Mouse (Mus musculus): Measurements from ENCODE around the gene Tapbp. TPM values are rescaled to one million over a fixed set of nuclear protein-coding genes. Genes with fewer than 3 reads are reported as not detected.
"Not testable (repeated sequence)": the region's sequence is repeated elsewhere in the genome, so short reads cannot be mapped to it uniquely, and the experiment has no call there.

Gene Tapbp
- polyA plus RNA-seq, 1 experiment from 2014 or later = 102 TPM

DNA sequence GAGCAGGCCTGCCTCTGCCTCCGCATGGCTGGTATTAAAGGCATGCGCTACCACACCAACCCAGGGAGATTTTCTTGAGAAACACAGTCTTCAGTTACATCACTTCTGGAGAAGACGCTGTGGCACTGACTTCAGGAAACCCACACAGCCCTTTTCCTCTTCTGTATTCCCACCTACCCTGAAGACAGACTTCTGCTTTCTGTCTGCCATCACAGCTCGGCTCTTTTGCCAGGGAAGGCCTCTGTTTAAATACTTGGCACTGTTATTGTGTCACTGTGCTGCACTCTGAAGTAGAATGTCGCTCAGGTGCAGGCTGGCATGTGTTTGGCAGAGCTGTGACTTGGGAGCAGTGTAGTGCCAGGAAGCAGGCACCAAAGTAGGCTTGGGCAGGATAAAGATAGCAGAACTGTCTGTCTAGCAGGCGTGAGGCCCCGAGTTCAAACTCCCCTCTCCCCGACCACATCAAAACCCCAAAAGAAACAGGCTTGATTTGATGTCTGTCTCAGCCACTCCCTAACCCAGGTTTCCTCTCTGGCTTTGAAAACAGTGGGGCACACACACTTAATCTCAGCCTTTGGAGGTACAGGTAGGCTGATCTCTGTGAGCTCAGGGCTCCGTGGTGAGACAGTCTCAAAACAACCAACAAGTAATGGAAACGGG, 31.9 kb downstream of the Tapbp start:
- Histone ChIP-seq H3K9ac (ENCODE audit: low read depth, low read length) (no peak overlapping the region), H3K27me3 (replicated peaks; ENCODE audit: control insufficient read depth, insufficient read depth, low read length) (no peaks in the 10 kb centered on the region), H3K27ac (ENCODE audit: low read depth, low read length) (no peak overlapping the region), H3K4me3 (ENCODE audit: low read depth, low read length) (no peak overlapping the region), H3K9me3 (ENCODE audit: control insufficient read depth) (no peaks in the 10 kb centered on the region), H3K36me3 (ENCODE audit: control insufficient read depth, insufficient read depth) (peaks cover 37% of the 10 kb centered on the region), H3K4me2 (replicated peaks; ENCODE audit: low read depth) (no peak overlapping the region), H3K4me1 (replicated peaks; ENCODE audit: control insufficient read depth, insufficient read depth, low read length) (no peaks in the 10 kb centered on the region; the same call in 1 of the 2 replicates)
- no peak for TF ChIP-seq CTCF (IDR thresholded peaks at IDR 0.05; ENCODE audit: low read depth)
- 80% methylated on average over 10 of the region's 10 CpGs for WGBS
- no peak for ATAC-seq

- Histone ChIP-seq H3K36me3 (ENCODE audit: control insufficient read depth, insufficient read depth) (peaks cover 38% of the 10 kb centered on the region), H3K27me3 (replicated peaks; ENCODE audit: control insufficient read depth, insufficient read depth, low read length) (no peaks in the 10 kb centered on the region), H3K9ac (ENCODE audit: low read depth, low read length) (no peak overlapping the region), H3K4me1 (replicated peaks; ENCODE audit: control insufficient read depth, insufficient read depth, low read length) (no peaks in the 10 kb centered on the region; the same call in 1 of the 2 replicates), H3K4me2 (replicated peaks; ENCODE audit: low read depth) (peak overlapping the region; percentile 95), H3K27ac (ENCODE audit: low read depth, low read length) (no peak overlapping the region), H3K9me3 (ENCODE audit: control insufficient read depth) (no peaks in the 10 kb centered on the region), H3K4me3 (ENCODE audit: low read depth, low read length) (no peak overlapping the region)
- no peak for ATAC-seq
- no peak for TF ChIP-seq CTCF (IDR thresholded peaks at IDR 0.05; ENCODE audit: low read depth)
- WGBS = 75% methylated on average over 22 of the region's 22 CpGs
These were observed 32.6 kb downstream of the Tapbp start for GRCm38 (mm10) chr17:33948090-33948904.

DNA sequence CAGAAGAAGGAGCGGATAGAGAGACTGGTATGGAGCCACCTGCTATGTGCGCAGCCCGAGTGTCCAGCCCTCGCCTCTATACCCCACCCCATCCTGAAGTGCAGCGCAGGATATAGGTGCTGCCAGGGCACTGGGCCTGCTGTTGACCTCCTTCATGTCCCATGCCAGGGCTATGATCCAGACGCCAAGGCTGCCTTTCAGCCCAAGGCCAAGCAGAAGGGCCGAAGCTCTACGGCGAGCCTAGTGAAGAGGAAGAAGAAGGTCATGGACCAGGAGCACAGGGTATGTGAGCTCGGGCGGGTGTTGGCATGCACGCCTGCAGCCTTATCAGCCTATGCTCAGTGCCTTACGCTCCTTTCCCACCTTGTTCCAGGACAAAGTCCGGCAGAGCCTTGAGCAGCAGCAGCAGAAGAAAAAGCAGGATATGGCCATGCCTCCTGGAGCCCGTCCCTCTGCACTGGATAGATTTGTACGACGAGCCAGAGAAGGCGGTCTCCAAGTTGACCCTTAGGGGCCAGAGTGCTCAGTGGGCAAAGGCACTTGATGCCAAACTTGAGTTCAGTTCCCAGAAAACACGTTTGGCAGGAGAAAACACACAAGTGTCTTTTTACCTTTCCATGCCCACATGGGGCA, 33.3 kb downstream of the Tapbp start:
- 40% methylated on average over 19 of the region's 19 CpGs for WGBS
- 0 out of 2 replicates have a peak, but pooled peaks have one; percentile 2 for TF ChIP-seq CTCF (IDR thresholded peaks at IDR 0.05; ENCODE audit: low read depth)
- Histone ChIP-seq H3K9me3 (ENCODE audit: control insufficient read depth) (no peaks in the 10 kb centered on the region), H3K9ac (ENCODE audit: low read depth, low read length) (no peak overlapping the region), H3K27ac (ENCODE audit: low read depth, low read length) (peak overlapping the region; percentile 80), H3K4me3 (ENCODE audit: low read depth, low read length) (0 out of 2 replicates have a peak overlapping the region, but pooled peaks have one; percentile 51), H3K27me3 (replicated peaks; ENCODE audit: control insufficient read depth, insufficient read depth, low read length) (no peaks in the 10 kb centered on the region), H3K36me3 (ENCODE audit: control insufficient read depth, insufficient read depth) (peaks cover 33% of the 10 kb centered on the region), H3K4me1 (replicated peaks; ENCODE audit: control insufficient read depth, insufficient read depth, low read length) (no peaks in the 10 kb centered on the region; the same call in 1 of the 2 replicates), H3K4me2 (replicated peaks; ENCODE audit: low read depth) (peak overlapping the region; percentile 95)
- peak; percentile 72 for ATAC-seq

- H3K27ac ChIP-seq (ENCODE audit: low read depth, low read length) = peak overlapping the region; percentile 80
- H3K4me1 ChIP-seq (replicated peaks; ENCODE audit: control insufficient read depth, insufficient read depth, low read length) = peaks cover 4% of the 10 kb centered on the region; the same call in 1 of the 2 replicates
- 75% methylated on average over 10 of the region's 10 CpGs for WGBS
- no peaks in the 10 kb centered on the region for H3K27me3 ChIP-seq (replicated peaks; ENCODE audit: control insufficient read depth, insufficient read depth, low read length)
- peak overlapping the region; percentile 51 for H3K4me3 ChIP-seq (ENCODE audit: low read depth, low read length)
- no peak for ATAC-seq
- H3K36me3 ChIP-seq (ENCODE audit: control insufficient read depth, insufficient read depth) = peaks cover 28% of the 10 kb centered on the region
- H3K4me2 ChIP-seq (replicated peaks; ENCODE audit: low read depth) = peak overlapping the region; percentile 95
- peak overlapping the region; percentile 59; the same call in 1 of the 2 replicates for H3K9ac ChIP-seq (ENCODE audit: low read depth, low read length)
- TF ChIP-seq CTCF (IDR thresholded peaks at IDR 0.05; ENCODE audit: low read depth) = no peak
- no peaks in the 10 kb centered on the region for H3K9me3 ChIP-seq (ENCODE audit: control insufficient read depth)
These were observed 34.5 kb downstream of the Tapbp start for GRCm38 (mm10) chr17:33950131-33950625.

DNA sequence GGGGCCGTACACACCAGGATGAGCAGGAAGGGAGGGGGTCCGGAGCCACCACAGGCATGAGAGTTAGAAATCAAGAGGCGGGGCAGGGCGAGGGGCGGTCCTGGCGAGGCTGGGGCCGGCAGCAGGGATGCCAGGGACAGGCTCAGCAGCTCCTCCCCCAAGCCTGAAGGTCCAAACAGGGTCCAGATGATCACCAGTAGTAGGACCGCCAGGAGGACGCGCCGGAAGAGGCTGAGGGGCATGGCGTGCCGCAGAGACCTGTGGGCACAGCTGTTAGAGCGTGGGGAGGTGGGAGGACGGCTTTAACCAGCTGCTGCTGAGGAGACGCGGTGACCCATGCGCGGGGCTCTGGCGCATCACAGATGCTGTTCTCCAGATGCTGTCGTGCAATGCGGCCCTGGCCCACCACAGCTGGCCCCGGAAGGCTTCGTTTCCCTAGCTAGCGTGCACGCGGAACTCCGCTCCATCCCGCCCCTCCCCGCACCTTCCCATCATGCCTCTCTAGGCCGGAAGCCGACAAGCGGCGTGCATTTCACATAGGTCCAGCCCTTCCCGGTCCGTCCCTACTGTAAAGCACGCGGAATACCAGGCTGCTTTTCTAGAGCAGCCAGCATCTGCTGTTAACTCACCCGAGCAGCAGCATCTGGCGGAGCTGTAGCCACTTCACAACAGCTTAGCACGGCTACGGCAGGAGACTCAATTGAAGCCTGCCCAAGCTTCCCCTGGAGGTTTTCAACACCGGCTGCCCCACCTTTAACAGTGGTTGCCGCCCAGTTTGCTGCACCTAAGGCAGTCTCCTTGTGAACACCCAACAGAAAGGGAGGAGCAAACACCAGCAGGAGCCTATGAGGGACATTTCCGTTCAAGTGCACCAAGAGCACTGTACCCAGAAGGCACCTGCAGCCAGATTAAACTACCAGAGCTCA, 35.6 kb downstream of the Tapbp start, which contains the start of gene B3galt4:
Gene B3galt4 (minus strand): TSS at position 468 of the 926 bp plus-strand sequence.
- 1% methylated on average over 45 of the region's 45 CpGs for whole genome bisulfite sequencing

DNA sequence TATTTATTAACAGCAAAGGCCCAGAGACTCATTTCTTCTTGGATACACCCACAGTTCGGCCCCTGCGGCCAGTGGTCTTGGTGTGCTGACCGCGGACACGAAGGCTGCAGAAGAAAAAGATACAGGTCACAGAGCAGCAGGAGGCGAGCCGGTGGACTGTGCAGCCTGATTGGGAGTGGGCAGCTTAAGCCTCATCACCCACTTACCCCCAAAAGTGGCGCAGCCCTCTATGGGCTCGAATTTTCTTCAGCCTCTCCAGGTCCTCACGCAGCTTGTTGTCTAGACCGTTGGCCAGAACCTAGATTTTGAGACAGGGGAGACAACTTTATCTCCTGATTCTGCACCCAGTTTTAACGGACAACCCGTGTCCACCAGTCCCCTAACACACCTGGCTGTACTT, 36.3 kb downstream of the Tapbp start:
- not testable (repeated sequence) for H3K4me1 ChIP-seq (replicated peaks; ENCODE audit: control insufficient read depth, insufficient read depth, low read length); ATAC-seq; H3K9ac ChIP-seq (ENCODE audit: low read depth, low read length); H3K27me3 ChIP-seq (replicated peaks; ENCODE audit: control insufficient read depth, insufficient read depth, low read length); H3K9me3 ChIP-seq (ENCODE audit: control insufficient read depth)
- 70% methylated on average over 13 of the region's 13 CpGs for WGBS
- Histone ChIP-seq H3K4me3 (ENCODE audit: low read depth, low read length) (peak overlapping the region; percentile 51; the same call in 1 of the 2 replicates), H3K27ac (ENCODE audit: low read depth, low read length) (peak overlapping the region; percentile 5; the same call in 1 of the 2 replicates), H3K36me3 (ENCODE audit: control insufficient read depth, insufficient read depth) (peaks cover 20% of the 10 kb centered on the region), H3K4me2 (replicated peaks; ENCODE audit: low read depth) (peak overlapping the region; percentile 95)

More for the DNA sequence above, 35.6 kb downstream of the Tapbp start, which contains the start of gene B3galt4:
- no peaks in the 10 kb centered on the region for H3K9me3 ChIP-seq (ENCODE audit: control insufficient read depth)
- peaks cover 5% of the 10 kb centered on the region; the same call in 1 of the 2 replicates for H3K4me1 ChIP-seq (replicated peaks; ENCODE audit: control insufficient read depth, insufficient read depth, low read length)
- H3K27me3 ChIP-seq (replicated peaks; ENCODE audit: control insufficient read depth, insufficient read depth, low read length) = no peaks in the 10 kb centered on the region
- 0 out of 2 replicates have a peak, but pooled peaks have one; percentile 20 for TF ChIP-seq CTCF (IDR thresholded peaks at IDR 0.05; ENCODE audit: low read depth)
- H3K9ac ChIP-seq (ENCODE audit: low read depth, low read length) = peak within 1 kb of the TSS; percentile 59
- H3K4me3 ChIP-seq (ENCODE audit: low read depth, low read length) = peak within 1 kb of the TSS; percentile 51
- ATAC-seq = peak; percentile 63
- H3K36me3 ChIP-seq (ENCODE audit: control insufficient read depth, insufficient read depth) = peaks cover 23% of the 10 kb centered on the region
- H3K4me2 ChIP-seq (replicated peaks; ENCODE audit: low read depth) = peak within 1 kb of the TSS; percentile 95
- peak within 1 kb of the TSS; percentile 80 for H3K27ac ChIP-seq (ENCODE audit: low read depth, low read length)

Measured in intestine, postnatal 0 days (tissue).